Mouse (Mus musculus): ENCODE data around the gene Plcg1. TPM values are rescaled to one million over a fixed set of nuclear protein-coding genes. Genes with fewer than 3 reads are reported as not detected.

Plcg1 gene
- total RNA-seq, 4 experiments from 2014 or later: 103 to 121 (median 114) TPM

Other genes starting within 250 kb of the Plcg1 start
- gene Top1, start 85.4 kb upstream of the Plcg1 start, total RNA-seq (2022): 10 to 100 TPM; 65.3 to 71.3 (median 70.4) TPM
- gene Zhx3, start 141.7 kb downstream of the Plcg1 start, total RNA-seq (2022): 10 to 100 TPM; 55.1 to 71.0 (median 64.2) TPM
- 1 to 10 TPM in 2 of 4 experiments, under 1 TPM in 2; 0.76 to 1.2 (median 1.0) TPM for gene Lpin3, start 149.4 kb downstream of the Plcg1 start, total RNA-seq (2022)
- under 1 TPM; 0.19 to 0.51 (median 0.32) TPM for gene Emilin3, start 181.0 kb downstream of the Plcg1 start, total RNA-seq (2022)